Mouse (Mus musculus): ENCODE measurements at regions not wholly inside any gene's neighbourhood (a gene's known extent, or its start where the extent isn't known, plus 50 kb on each side); places are given as distances from the start of the nearest gene placed in this dataset.
A peak's percentile ranks its signal among the peaks of the same experiment; 100 is the strongest.
"Not testable (repeated sequence)": the region's sequence is repeated elsewhere in the genome, so short reads cannot be mapped to it uniquely, and the experiment has no call there.

- not testable (repeated sequence) for DNase-seq
Observed at GRCm38 (mm10) chr19:9338971-9339370, 203.5 kb upstream of the Asrgl1 start.

GRCm38 (mm10) chr19:9337447-9337846 lies 202.0 kb upstream of the Asrgl1 start:
- not testable (repeated sequence) for DNase-seq

- DNase-seq: not testable (repeated sequence)
Observed at GRCm38 (mm10) chr19:9317932-9318331, 182.5 kb upstream of the Asrgl1 start.

- not testable (repeated sequence) for DNase-seq
Observed at GRCm38 (mm10) chr19:9316162-9316561, 180.7 kb upstream of the Asrgl1 start.

- DNase-seq: peak; percentile 28 to 38
Observed at GRCm38 (mm10) chr19:9283176-9283575, 147.7 kb upstream of the Asrgl1 start.

DNA sequence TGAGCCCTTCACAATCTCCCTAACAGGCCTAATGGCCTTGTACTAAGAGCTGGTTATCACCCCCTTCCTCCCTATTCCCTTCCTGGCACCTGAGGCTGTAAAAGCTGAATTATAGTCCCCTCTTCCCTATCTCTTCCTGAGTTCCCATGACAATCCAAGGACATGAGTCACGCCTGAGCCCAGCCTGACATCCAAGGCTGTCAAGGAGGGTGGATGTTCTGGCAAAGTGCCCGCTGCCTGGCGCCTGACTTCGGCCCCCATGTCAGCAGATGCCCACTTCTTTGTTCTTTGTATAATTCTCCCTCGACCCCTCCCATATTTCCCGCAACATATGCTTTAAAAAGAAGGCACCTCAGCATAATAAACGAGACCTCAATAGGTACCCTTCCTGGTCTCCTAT lies 99.2 kb upstream of the Asrgl1 start:
- DNase-seq: not testable (repeated sequence)

Data from cerebellum, postnatal 10 days (tissue).